Mouse (Mus musculus): Measurements from ENCODE around the gene Slc28a2. TPM values are rescaled to one million over a fixed set of nuclear protein-coding genes. Genes with fewer than 3 reads are reported as not detected.
"Not testable (repeated sequence)": the region's sequence is repeated elsewhere in the genome, so short reads cannot be mapped to it uniquely, and the experiment has no call there.

Gene Slc28a2
- polyA plus RNA-seq, 1 experiment from 2014 or later, result 0.29 TPM

DNA sequence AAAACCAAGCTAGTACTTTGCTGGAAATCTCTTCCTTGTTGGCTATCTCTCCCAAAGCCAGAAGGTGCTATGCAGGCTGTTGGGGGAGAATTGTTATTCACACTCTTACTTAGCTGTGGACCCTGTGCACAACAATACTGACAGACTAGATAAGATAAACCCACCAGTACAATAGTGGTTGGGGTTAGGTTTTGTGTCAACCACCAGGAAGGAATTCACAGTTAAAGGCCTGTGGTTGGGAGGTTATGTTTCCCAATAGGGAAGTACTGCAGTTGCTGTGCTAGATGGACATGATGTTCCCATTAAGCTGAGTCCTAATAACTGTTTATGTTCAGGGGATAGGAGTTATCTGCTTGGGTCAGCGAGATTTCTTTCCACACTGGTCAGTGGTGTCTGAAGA, 57.5 kb downstream of the Slc28a2 start:
- not testable (repeated sequence) for H3K4me3 ChIP-seq; H3K36me3 ChIP-seq; ATAC-seq (ENCODE audit: low FRiP score, low read depth); H3K27me3 ChIP-seq; H3K27ac ChIP-seq; H3K9me3 ChIP-seq; H3K4me2 ChIP-seq (replicated peaks); H3K4me1 ChIP-seq; H3K9ac ChIP-seq
- 73% methylated on average over 1 of the region's 1 CpGs for WGBS

GRCm38 (mm10) chr2:122484641-122485040, 58.4 kb downstream of the Slc28a2 start, which contains the start of gene Gm14085:
Gm14085 (plus strand) TSS chr2:122484941.
- Histone ChIP-seq H3K9me3 (no peaks in the 10 kb centered on the region), H3K4me2 (replicated peaks) (no peak within 1 kb of the TSS), H3K36me3 (no peaks in the 10 kb centered on the region), H3K4me3 (no peak within 1 kb of the TSS), H3K27ac (no peak within 1 kb of the TSS), H3K4me1 (no peaks in the 10 kb centered on the region), H3K27me3 (no peaks in the 10 kb centered on the region), H3K9ac (no peak within 1 kb of the TSS)
- 90% methylated on average over 1 of the region's 1 CpGs for WGBS
- ATAC-seq (ENCODE audit: low FRiP score, low read depth), result no peak

- not testable (repeated sequence) for H3K9me3 ChIP-seq; H3K4me2 ChIP-seq (replicated peaks); H3K36me3 ChIP-seq; H3K4me3 ChIP-seq; H3K27me3 ChIP-seq; H3K9ac ChIP-seq; H3K4me1 ChIP-seq; H3K27ac ChIP-seq; ATAC-seq (ENCODE audit: low FRiP score, low read depth)
- 70% methylated on average over 3 of the region's 3 CpGs for WGBS
Observed at GRCm38 (mm10) chr2:122485654-122486053, 59.4 kb downstream of the Slc28a2 start.

DNA sequence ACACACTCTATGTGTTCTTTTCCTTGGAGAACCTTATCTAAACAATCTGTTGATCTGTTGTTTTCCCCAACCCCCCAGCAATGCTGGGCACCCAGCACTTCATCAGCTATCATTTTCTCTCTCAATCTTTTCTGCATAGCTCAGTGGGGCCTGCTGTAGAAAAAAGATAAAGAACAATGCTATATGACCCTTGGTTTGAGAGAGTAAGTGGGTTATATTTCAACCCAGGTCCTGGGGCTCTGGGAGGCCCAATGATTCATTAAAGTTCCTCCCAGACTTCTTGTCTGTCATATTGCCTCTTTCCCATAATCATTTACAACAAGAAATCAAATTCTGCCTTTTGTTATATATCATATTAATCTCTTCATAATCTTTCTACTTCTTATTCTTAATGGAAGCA, 59.8 kb downstream of the Slc28a2 start:
- H3K9me3 ChIP-seq; ATAC-seq (ENCODE audit: low FRiP score, low read depth); H3K4me1 ChIP-seq; H3K27me3 ChIP-seq; H3K36me3 ChIP-seq; H3K4me3 ChIP-seq; H3K4me2 ChIP-seq (replicated peaks); H3K9ac ChIP-seq; H3K27ac ChIP-seq: not testable (repeated sequence)

DNA sequence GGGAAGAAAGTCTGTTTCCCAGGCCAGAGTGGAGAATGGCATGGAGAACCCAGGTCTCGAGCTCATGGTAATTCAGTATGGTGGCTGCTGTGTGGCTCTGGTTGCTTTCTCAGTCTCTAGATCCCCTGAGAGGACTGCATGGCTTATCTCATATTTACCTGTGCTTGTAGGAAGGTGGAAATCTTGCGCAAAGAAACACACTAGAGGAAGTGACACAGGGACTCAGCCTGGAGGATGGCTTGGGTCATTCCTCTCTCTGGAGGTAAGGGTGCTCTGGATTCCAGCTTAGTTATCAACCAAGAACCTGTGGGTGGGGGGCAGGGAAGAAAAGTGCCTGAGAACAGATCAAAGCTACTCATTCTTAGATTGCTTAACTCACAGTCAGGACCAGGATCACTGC, 60.4 kb downstream of the Slc28a2 start:
- Histone ChIP-seq H3K27ac (no peak overlapping the region), H3K9me3 (no peaks in the 10 kb centered on the region), H3K4me2 (replicated peaks) (no peak overlapping the region), H3K4me1 (no peaks in the 10 kb centered on the region), H3K36me3 (no peaks in the 10 kb centered on the region), H3K4me3 (no peak overlapping the region), H3K27me3 (no peaks in the 10 kb centered on the region), H3K9ac (no peak overlapping the region)
- ATAC-seq (ENCODE audit: low FRiP score, low read depth), result no peak
- WGBS, result 83% methylated on average over 2 of the region's 2 CpGs

Other genes with a start within 250 kb of the Slc28a2 start
- 0.08 TPM in 1 of 2 replicates, not detected in the other for gene Patl2, start 240.3 kb upstream of the Slc28a2 start, polyA plus RNA-seq (2015; fragmentation: Nextera tagmentation; extraction: Ambion mirVana)
- gene Terb2, start 240.2 kb upstream of the Slc28a2 start, polyA plus RNA-seq (2015; fragmentation: Nextera tagmentation; extraction: Ambion mirVana), result not detected in 2 replicates
- gene Sord, start 191.7 kb upstream of the Slc28a2 start, polyA plus RNA-seq (2015; fragmentation: Nextera tagmentation; extraction: Ambion mirVana), result 22.7 and 22.9 TPM in 2 replicates
- gene Duox2, start 128.0 kb upstream of the Slc28a2 start, polyA plus RNA-seq (2015; fragmentation: Nextera tagmentation; extraction: Ambion mirVana), result 0.03 and 0.08 TPM in 2 replicates
- 0.20 and 0.26 TPM in 2 replicates for gene Duoxa2, start 127.6 kb upstream of the Slc28a2 start, polyA plus RNA-seq (2015; fragmentation: Nextera tagmentation; extraction: Ambion mirVana)
- 1.7 and 3.5 TPM in 2 replicates for gene Duoxa1, start 112.7 kb upstream of the Slc28a2 start, polyA plus RNA-seq (2015; fragmentation: Nextera tagmentation; extraction: Ambion mirVana)
- 0.74 and 0.87 TPM in 2 replicates for gene Duox1, start 110.8 kb upstream of the Slc28a2 start, polyA plus RNA-seq (2015; fragmentation: Nextera tagmentation; extraction: Ambion mirVana)
- 4.2 and 6.0 TPM in 2 replicates for gene Shf, start 57.3 kb upstream of the Slc28a2 start, polyA plus RNA-seq (2015; fragmentation: Nextera tagmentation; extraction: Ambion mirVana)
- gene Gm14085, start 58.5 kb downstream of the Slc28a2 start, polyA plus RNA-seq (2015; fragmentation: Nextera tagmentation; extraction: Ambion mirVana), result not detected in 2 replicates
- gene Gatm, start 184.8 kb downstream of the Slc28a2 start, polyA plus RNA-seq (2015; fragmentation: Nextera tagmentation; extraction: Ambion mirVana), result 35.1 and 38.7 TPM in 2 replicates
- gene AA467197, start 210.5 kb downstream of the Slc28a2 start, polyA plus RNA-seq (2015; fragmentation: Nextera tagmentation; extraction: Ambion mirVana), result 0.62 TPM in 1 of 2 replicates, not detected in the other

All from limb, embryonic 13.5 days (tissue).